10 mouse cellular contexts compared by ENCODE assay signal in genomic region chr16:96634097-96634790, GRCm38 (mm10).
DNase-seq lines count a peak whose midpoint lies in the region; ATAC-seq and TF ChIP-seq lines count a peak whose summit lies in the region.
"Had no signal": no experiment of that assay in that cellular context is flagged by ENCODE, and none has a peak within 500 bp of the region (broad histone marks: within the 10 kb centered on the region; RNA-seq: fewer than 3 reads in every experiment).

No protein-coding gene starts in this region.

- H3K27ac ChIP-seq in hindbrain, postnatal 0 days: peak overlapping the region; percentile 17; the same call in 1 of the 2 replicates
- H3K27ac ChIP-seq in intestine, postnatal 0 days (ENCODE audit: low read depth, low read length): no peak overlapping the region

- no peak overlapping the region for H3K9ac ChIP-seq in hindbrain, postnatal 0 days (replicated peaks; ENCODE audit: low read length)
- H3K9ac ChIP-seq in intestine, postnatal 0 days (ENCODE audit: low read depth, low read length): no peak overlapping the region

- H3K4me2 ChIP-seq in hindbrain, postnatal 0 days (ENCODE audit: low read depth, low read length): no peak overlapping the region
- no peak overlapping the region for H3K4me2 ChIP-seq in intestine, postnatal 0 days (replicated peaks; ENCODE audit: low read depth)

- no peak for DNase-seq in frontal cortex, postnatal 25 days (ENCODE audit: low spot score in 2 of 2)
- peak; percentile 90 for DNase-seq in brain, adult 2 months (ENCODE audit: low read depth, low spot score)
- DNase-seq in hindbrain, postnatal 0 days (ENCODE audit: low spot score): peak; percentile 58
- DNase-seq in left cerebral cortex, postnatal 36 days (ENCODE audit: low spot score in 2 of 2): peak; percentile 62 to 63
- no peak for DNase-seq in kidney, postnatal 14 days
- DNase-seq: cerebellum, adult 2 months; heart, adult 18-20 months; kidney, adult 8-10 months had no signal

- H3K36me3 ChIP-seq in hindbrain, postnatal 0 days (ENCODE audit: insufficient read depth, low read length): no peaks in the 10 kb centered on the region
- no peaks in the 10 kb centered on the region for H3K36me3 ChIP-seq in intestine, postnatal 0 days (ENCODE audit: control insufficient read depth, insufficient read depth)

- no peak overlapping the region for H3K4me3 ChIP-seq in hindbrain, postnatal 0 days (ENCODE audit: low read length)
- no peak overlapping the region for H3K4me3 ChIP-seq in intestine, postnatal 0 days (ENCODE audit: low read depth, low read length)

- 0 out of 2 replicates have a peak, but pooled peaks cover 4% of the 10 kb centered on the region for H3K4me1 ChIP-seq in hindbrain, postnatal 0 days (ENCODE audit: insufficient read depth, low read length)
- H3K4me1 ChIP-seq in intestine, postnatal 0 days (replicated peaks; ENCODE audit: control insufficient read depth, insufficient read depth, low read length): no peaks in the 10 kb centered on the region

- WGBS in hindbrain, postnatal 0 days: 57% methylated on average over 4 of the region's 4 CpGs
- WGBS in intestine, postnatal 0 days: 81% methylated on average over 4 of the region's 4 CpGs

- no peak for TF ChIP-seq CTCF in hindbrain, postnatal 0 days (IDR thresholded peaks at IDR 0.05; ENCODE audit: low read depth)
- TF ChIP-seq CTCF in intestine, postnatal 0 days (IDR thresholded peaks at IDR 0.05; ENCODE audit: low read depth): no peak

- H3K27me3 ChIP-seq in hindbrain, postnatal 0 days (ENCODE audit: insufficient read depth, low read length): no peaks in the 10 kb centered on the region
- H3K27me3 ChIP-seq in intestine, postnatal 0 days (replicated peaks; ENCODE audit: control insufficient read depth, insufficient read depth, low read length): no peaks in the 10 kb centered on the region

- intact Hi-C loops in left cerebral cortex, postnatal 36 days (cut with DNase I): loop anchor here (5.0 kb wide), 1 partner anchor 77 kb away; no protein-coding TSS in a partner anchor

- peak; percentile 47 for ATAC-seq in frontal cortex, adult (ENCODE audit: low TSS enrichment)
- ATAC-seq in hindbrain, postnatal 0 days: peak; percentile 59; the same call in 1 of the 2 replicates
- ATAC-seq in intestine, postnatal 0 days: no peak

- H3K9me3 ChIP-seq in hindbrain, postnatal 0 days (ENCODE audit: low read length): no peaks in the 10 kb centered on the region
- H3K9me3 ChIP-seq in intestine, postnatal 0 days (ENCODE audit: control insufficient read depth): no peaks in the 10 kb centered on the region

Comparison
In these comparisons a context has a peak if more than half of its experiments do, and no peak if none do; other contexts are left out.
1. DNase-seq: peak in brain, adult 2 months (single experiment), hindbrain, postnatal 0 days (single experiment) and left cerebral cortex, postnatal 36 days (2 of 2); none in frontal cortex, postnatal 25 days (0 of 2) and kidney, postnatal 14 days (single experiment).